Mouse (Mus musculus) lung, adult 2 months (tissue): ENCODE measurements around the gene Lpar1.

Experiments
- CTCF ChIP-seq: fragments of 200-500 bp; IDR thresholded peaks from 2 replicates; pipeline ENCODE4 v1.5.1; 2011; ENCODE audit warnings: mild to moderate bottlenecking, low read length, control low read depth; ENCODE audit not compliant: insufficient read depth
- POLR2A ChIP-seq: fragments of 200-500 bp; IDR thresholded peaks from 2 replicates; pipeline ENCODE4 v1.6.1; 2011; ENCODE audit warnings: low read depth, mild to moderate bottlenecking, control low read depth, low read length, borderline replicate concordance; ENCODE audit errors: extremely low read depth

DNA sequence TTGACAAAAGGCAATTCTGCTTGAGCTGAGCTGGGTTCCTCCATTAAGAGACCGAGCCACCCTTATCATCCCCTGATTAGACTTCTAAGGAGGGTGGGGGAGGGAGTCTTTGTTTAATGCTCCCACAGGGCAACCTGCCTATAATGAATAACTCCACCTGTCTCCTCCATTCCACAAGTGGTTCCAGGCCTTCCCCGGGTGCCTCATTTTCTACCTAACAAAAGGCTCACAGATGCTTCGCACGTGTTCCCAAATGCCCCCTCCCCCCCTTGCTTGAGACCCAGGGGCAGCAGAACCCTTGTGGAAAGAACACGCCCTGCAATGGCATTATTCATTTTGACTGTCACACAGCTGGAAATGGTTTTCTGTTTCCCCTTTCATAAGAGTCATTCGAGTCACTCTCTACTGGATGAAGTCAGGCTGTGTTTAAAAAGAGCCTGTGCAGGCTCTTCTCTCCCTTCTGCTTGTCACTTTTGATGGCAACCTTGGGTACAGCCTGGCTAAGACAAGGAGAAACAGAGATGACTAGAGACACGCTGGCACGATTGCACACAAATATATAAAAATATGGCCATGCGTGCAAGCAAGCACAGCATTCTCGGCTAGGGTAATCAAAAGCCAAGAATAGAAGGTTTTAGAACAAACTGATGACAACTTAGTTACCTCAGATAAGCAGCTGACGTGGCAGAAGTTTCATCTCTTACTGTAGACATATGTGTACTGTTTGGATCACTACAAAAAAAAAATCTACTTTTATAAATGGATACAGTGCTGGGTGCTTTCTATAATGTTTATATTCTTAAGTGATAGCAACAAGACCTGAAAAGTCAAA is 7.0 kb downstream of the Lpar1 start:
- no peak for TF ChIP-seq CTCF
- TF ChIP-seq POLR2A: no peak
